Mouse (Mus musculus): Measurements from ENCODE around the gene Tmem213. TPM values are rescaled to one million over a fixed set of nuclear protein-coding genes. Genes with fewer than 3 reads are reported as not detected.

The Tmem213 gene
- polyA plus RNA-seq, 1 experiment from 2014 or later, result not detected

- no peaks in the 10 kb centered on the region for H3K9me3 ChIP-seq (ENCODE audit: low read length)
- H3K9ac ChIP-seq (replicated peaks), result no peak overlapping the region
- no peaks in the 10 kb centered on the region for H3K4me1 ChIP-seq (ENCODE audit: insufficient read depth)
- TF ChIP-seq CTCF (IDR thresholded peaks at IDR 0.05; ENCODE audit: low read depth), result no peak
- TF ChIP-seq EP300 (IDR thresholded peaks at IDR 0.05; ENCODE audit: low read depth), result no peak
- DNase-seq (no peak), ATAC-seq (no peak)
- no peak overlapping the region for H3K27ac ChIP-seq (ENCODE audit: low read depth)
- no peaks in the 10 kb centered on the region for H3K27me3 ChIP-seq (ENCODE audit: insufficient read depth, low read length)
- H3K4me2 ChIP-seq (ENCODE audit: low read depth, low read length), result no peak overlapping the region
- 86% methylated on average over 5 of the region's 5 CpGs for WGBS (ENCODE audit: insufficient replicate concordance)
- H3K4me3 ChIP-seq (ENCODE audit: low read depth, low read length), result no peak overlapping the region
- no peaks in the 10 kb centered on the region for H3K36me3 ChIP-seq (replicated peaks; ENCODE audit: insufficient read depth, low read length)
Measured at GRCm38 (mm10) chr6:38108449-38108848, 606 bp upstream of the Tmem213 start.

GRCm38 (mm10) chr6:38109871-38110270 is 816 bp downstream of the Tmem213 start:
- Histone ChIP-seq H3K4me3 (ENCODE audit: low read depth, low read length) (no peak overlapping the region), H3K27me3 (ENCODE audit: insufficient read depth, low read length) (no peaks in the 10 kb centered on the region), H3K9ac (replicated peaks) (no peak overlapping the region), H3K36me3 (replicated peaks; ENCODE audit: insufficient read depth, low read length) (no peaks in the 10 kb centered on the region), H3K9me3 (ENCODE audit: low read length) (no peaks in the 10 kb centered on the region), H3K4me1 (ENCODE audit: insufficient read depth) (no peaks in the 10 kb centered on the region), H3K4me2 (ENCODE audit: low read depth, low read length) (no peak overlapping the region), H3K27ac (ENCODE audit: low read depth) (no peak overlapping the region)
- ATAC-seq, result no peak
- TF ChIP-seq CTCF (IDR thresholded peaks at IDR 0.05; ENCODE audit: low read depth) (no peak), EP300 (IDR thresholded peaks at IDR 0.05; ENCODE audit: low read depth) (no peak)
- WGBS (ENCODE audit: insufficient replicate concordance), result 21% methylated on average over 9 of the region's 9 CpGs
- no peak for DNase-seq

GRCm38 (mm10) chr6:38110859-38111258 is 1.8 kb downstream of the Tmem213 start:
- Histone ChIP-seq H3K4me1 (ENCODE audit: insufficient read depth) (no peaks in the 10 kb centered on the region), H3K4me2 (ENCODE audit: low read depth, low read length) (no peak overlapping the region), H3K9ac (replicated peaks) (no peak overlapping the region), H3K36me3 (replicated peaks; ENCODE audit: insufficient read depth, low read length) (no peaks in the 10 kb centered on the region), H3K27me3 (ENCODE audit: insufficient read depth, low read length) (no peaks in the 10 kb centered on the region), H3K4me3 (ENCODE audit: low read depth, low read length) (no peak overlapping the region), H3K27ac (ENCODE audit: low read depth) (no peak overlapping the region), H3K9me3 (ENCODE audit: low read length) (no peaks in the 10 kb centered on the region)
- no peak for ATAC-seq
- WGBS (ENCODE audit: insufficient replicate concordance), result 66% methylated on average over 9 of the region's 9 CpGs
- DNase-seq, result no peak
- TF ChIP-seq EP300 (IDR thresholded peaks at IDR 0.05; ENCODE audit: low read depth), result no peak
- no peak for TF ChIP-seq CTCF (IDR thresholded peaks at IDR 0.05; ENCODE audit: low read depth)

DNA sequence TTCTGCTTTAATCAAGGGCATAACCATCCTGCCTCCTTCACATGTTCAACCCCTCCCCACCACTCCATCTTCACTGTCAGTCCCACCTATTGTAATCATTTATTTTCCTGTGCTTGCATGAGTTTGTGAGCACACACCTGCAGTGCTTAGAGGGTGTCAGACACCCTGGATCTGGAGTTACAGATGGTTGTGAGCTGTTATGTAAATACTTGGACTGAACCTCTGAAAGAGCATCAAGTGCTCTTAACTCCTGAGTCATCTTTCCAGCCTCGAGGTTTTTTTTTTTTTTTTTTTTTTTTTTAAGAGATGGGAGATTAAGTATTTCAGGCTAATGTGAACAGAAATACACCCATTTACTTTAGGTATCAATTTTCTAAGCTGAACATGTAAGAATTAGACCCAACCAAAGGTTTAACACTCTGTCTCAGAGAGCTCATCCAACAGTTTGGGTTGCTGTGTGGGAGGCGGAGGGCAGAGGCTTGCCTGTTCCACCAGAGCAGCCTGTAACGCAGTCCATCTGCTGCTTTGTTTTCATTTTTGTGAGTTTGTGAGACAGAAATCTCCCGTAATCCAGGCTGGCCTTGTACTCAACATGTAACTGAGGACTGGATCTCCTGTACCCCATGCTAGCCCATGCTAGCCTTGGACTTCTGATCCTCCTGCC is 7.2 kb downstream of the Tmem213 start:
- 61% methylated on average over 4 of the region's 4 CpGs for WGBS (ENCODE audit: insufficient replicate concordance)
- no peak overlapping the region for H3K9ac ChIP-seq (replicated peaks)
- TF ChIP-seq CTCF (IDR thresholded peaks at IDR 0.05; ENCODE audit: low read depth), result no peak
- TF ChIP-seq EP300 (IDR thresholded peaks at IDR 0.05; ENCODE audit: low read depth), result no peak
- H3K4me2 ChIP-seq (ENCODE audit: low read depth, low read length), result no peak overlapping the region
- no peak overlapping the region for H3K4me3 ChIP-seq (ENCODE audit: low read depth, low read length)
- no peaks in the 10 kb centered on the region for H3K9me3 ChIP-seq (ENCODE audit: low read length)
- H3K4me1 ChIP-seq (ENCODE audit: insufficient read depth), result 0 out of 2 replicates have a peak, but pooled peaks cover 3% of the 10 kb centered on the region
- H3K36me3 ChIP-seq (replicated peaks; ENCODE audit: insufficient read depth, low read length), result no peaks in the 10 kb centered on the region
- ATAC-seq (no peak), DNase-seq (no peak)
- no peaks in the 10 kb centered on the region for H3K27me3 ChIP-seq (ENCODE audit: insufficient read depth, low read length)
- no peak overlapping the region for H3K27ac ChIP-seq (ENCODE audit: low read depth)

DNA sequence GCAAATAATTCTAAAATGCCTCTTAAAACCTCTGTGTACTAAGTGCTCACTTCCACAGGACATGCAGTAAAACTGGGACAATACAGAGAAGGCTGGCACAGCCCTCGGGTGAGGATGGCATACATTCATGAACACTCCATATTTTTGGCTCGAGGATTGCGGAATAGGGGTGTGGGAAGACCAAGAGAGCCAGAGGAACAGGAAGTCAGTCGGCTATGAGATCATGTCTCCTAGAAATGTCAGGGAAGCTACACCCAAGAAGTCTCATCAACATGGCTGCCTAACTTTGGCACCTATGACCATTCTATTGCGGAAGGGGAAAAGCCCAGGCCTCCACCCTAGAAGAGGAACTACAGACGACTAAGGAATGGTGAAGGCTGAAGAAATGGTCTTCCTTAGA is 9.3 kb downstream of the Tmem213 start:
- DNase-seq, result no peak
- no peaks in the 10 kb centered on the region for H3K36me3 ChIP-seq (replicated peaks; ENCODE audit: insufficient read depth, low read length)
- ATAC-seq, result no peak

DNA sequence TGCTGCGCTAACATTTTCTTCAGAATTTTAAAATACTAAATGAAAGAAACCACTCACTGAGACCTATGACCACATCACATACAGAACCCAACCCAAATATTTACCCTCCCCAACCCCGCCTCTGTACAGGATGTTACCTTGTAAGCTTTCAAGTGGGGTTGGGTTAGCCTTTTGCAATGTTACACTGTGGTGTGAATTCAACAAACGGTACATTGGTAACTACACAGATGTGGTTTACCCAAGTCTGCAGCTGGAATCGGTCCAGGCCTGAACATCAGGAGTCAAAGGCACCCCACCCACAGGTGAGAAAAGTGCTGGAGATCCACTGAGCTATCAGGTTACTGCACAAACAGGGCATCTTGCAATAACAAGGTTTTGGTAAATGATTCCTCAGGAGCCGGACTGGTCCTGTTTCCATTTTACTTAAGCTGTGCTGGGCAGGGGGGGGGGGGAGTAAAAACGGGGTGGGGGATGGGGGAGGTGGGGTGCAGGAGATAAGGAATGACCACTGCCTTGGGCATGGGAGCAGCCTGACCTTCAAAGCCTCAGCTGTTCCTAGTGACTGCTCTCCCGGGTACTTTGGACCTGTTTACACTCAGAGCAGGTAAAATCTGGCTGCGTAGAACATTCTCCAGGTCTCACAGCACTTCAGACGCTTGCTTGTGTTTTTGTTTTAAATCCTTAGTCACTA is 11.8 kb downstream of the Tmem213 start:
- DNase-seq (peak; percentile 76), ATAC-seq (peak; percentile 95)
- no peaks in the 10 kb centered on the region for H3K9me3 ChIP-seq (ENCODE audit: low read length)
- H3K27ac ChIP-seq (ENCODE audit: low read depth), result peak overlapping the region; percentile 74
- no peaks in the 10 kb centered on the region for H3K27me3 ChIP-seq (ENCODE audit: insufficient read depth, low read length)
- H3K9ac ChIP-seq (replicated peaks), result no peak overlapping the region
- WGBS (ENCODE audit: insufficient replicate concordance), result 52% methylated on average over 9 of the region's 9 CpGs
- TF ChIP-seq EP300 (IDR thresholded peaks at IDR 0.05; ENCODE audit: low read depth) (peak; percentile 78), CTCF (IDR thresholded peaks at IDR 0.05; ENCODE audit: low read depth) (no peak)
- H3K36me3 ChIP-seq (replicated peaks; ENCODE audit: insufficient read depth, low read length), result no peaks in the 10 kb centered on the region
- H3K4me2 ChIP-seq (ENCODE audit: low read depth, low read length), result peak overlapping the region; percentile 46
- H3K4me1 ChIP-seq (ENCODE audit: insufficient read depth), result peaks cover 12% of the 10 kb centered on the region
- H3K4me3 ChIP-seq (ENCODE audit: low read depth, low read length), result no peak overlapping the region

More for the DNA sequence above, 9.3 kb downstream of the Tmem213 start:
- TF ChIP-seq CTCF (IDR thresholded peaks at IDR 0.05; ENCODE audit: low read depth) (no peak), EP300 (IDR thresholded peaks at IDR 0.05; ENCODE audit: low read depth) (no peak)
- WGBS (ENCODE audit: insufficient replicate concordance), result 71% methylated on average over 6 of the region's 6 CpGs
- no peak overlapping the region for H3K4me3 ChIP-seq (ENCODE audit: low read depth, low read length)
- H3K27ac ChIP-seq (ENCODE audit: low read depth), result no peak overlapping the region
- H3K27me3 ChIP-seq (ENCODE audit: insufficient read depth, low read length), result no peaks in the 10 kb centered on the region
- H3K4me2 ChIP-seq (ENCODE audit: low read depth, low read length), result no peak overlapping the region
- H3K4me1 ChIP-seq (ENCODE audit: insufficient read depth), result peaks cover 8% of the 10 kb centered on the region
- no peaks in the 10 kb centered on the region for H3K9me3 ChIP-seq (ENCODE audit: low read length)
- no peak overlapping the region for H3K9ac ChIP-seq (replicated peaks)
